Mouse (Mus musculus): ENCODE data around the gene Mob3b. TPM values are rescaled to one million over a fixed set of nuclear protein-coding genes. Genes with fewer than 3 reads are reported as not detected.

The Mob3b gene
- polyA plus RNA-seq, 1 experiment from 2014 or later, result 2.7 TPM

DNA sequence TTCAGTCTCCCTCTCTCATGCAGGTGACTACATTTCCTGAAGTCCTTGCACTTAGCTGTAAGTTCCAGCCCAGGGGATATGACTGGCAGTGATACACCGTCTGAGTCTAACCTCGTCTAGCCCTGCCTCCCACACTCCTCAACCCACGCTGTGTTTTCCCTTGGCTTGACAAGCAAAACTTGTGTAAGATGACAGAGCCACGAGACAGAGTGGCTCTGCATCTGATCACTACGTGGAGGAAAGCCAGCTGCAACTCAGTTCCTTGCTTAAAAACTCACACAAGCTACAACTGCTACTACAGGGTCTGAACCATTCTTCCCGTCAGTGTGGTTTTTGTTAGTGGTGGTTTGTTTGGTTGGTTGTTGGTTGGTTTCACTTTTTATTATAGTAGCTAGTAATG lies 17.0 kb downstream of the Mob3b start:
- Histone ChIP-seq H3K9ac (ENCODE audit: low read depth, low read length) (no peak overlapping the region), H3K9me3 (replicated peaks; ENCODE audit: control insufficient read depth, low read length) (no peaks in the 10 kb centered on the region), H3K4me2 (no peak overlapping the region), H3K27ac (ENCODE audit: low read depth, low read length) (no peak overlapping the region), H3K4me3 (ENCODE audit: low read depth, low read length) (no peak overlapping the region), H3K4me1 (ENCODE audit: control insufficient read depth, insufficient read depth, low read length) (peaks cover 5% of the 10 kb centered on the region), H3K36me3 (ENCODE audit: control insufficient read depth, insufficient read depth, low read length) (no peaks in the 10 kb centered on the region), H3K27me3 (ENCODE audit: control insufficient read depth, insufficient read depth, low read length) (no peaks in the 10 kb centered on the region)
- no peak for ATAC-seq (replicated peaks; ENCODE audit: insufficient number of reproducible peaks, low FRiP score, low TSS enrichment)
- 72% methylated on average over 6 of the region's 6 CpGs for WGBS (ENCODE audit: insufficient replicate concordance)

DNA sequence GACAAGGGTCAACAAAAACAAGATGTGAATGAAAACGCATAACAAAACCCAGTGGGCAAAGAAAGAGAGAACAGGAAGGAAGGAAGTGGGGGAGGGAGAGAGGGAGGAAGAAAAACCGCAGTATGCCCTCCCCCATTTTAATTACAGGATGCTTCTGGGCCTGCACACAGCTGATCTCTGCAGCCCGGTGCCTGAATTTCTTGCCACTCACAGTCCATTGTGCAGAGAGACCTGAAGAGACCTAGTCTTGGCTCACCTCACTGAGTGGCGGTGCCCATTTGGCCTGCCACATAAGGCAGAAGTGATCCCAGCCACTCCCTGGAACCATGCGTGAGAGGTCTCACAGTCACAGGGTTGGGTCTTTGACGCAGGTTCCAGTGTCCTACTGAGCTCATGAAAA lies 19.2 kb downstream of the Mob3b start:
- Histone ChIP-seq H3K9ac (ENCODE audit: low read depth, low read length) (no peak overlapping the region), H3K4me1 (ENCODE audit: control insufficient read depth, insufficient read depth, low read length) (peaks cover 5% of the 10 kb centered on the region), H3K9me3 (replicated peaks; ENCODE audit: control insufficient read depth, low read length) (no peaks in the 10 kb centered on the region), H3K27ac (ENCODE audit: low read depth, low read length) (no peak overlapping the region), H3K4me2 (no peak overlapping the region), H3K4me3 (ENCODE audit: low read depth, low read length) (no peak overlapping the region), H3K36me3 (ENCODE audit: control insufficient read depth, insufficient read depth, low read length) (no peaks in the 10 kb centered on the region), H3K27me3 (ENCODE audit: control insufficient read depth, insufficient read depth, low read length) (no peaks in the 10 kb centered on the region)
- no peak for ATAC-seq (replicated peaks; ENCODE audit: insufficient number of reproducible peaks, low FRiP score, low TSS enrichment)
- 47% methylated on average over 6 of the region's 6 CpGs for WGBS (ENCODE audit: insufficient replicate concordance)

DNA sequence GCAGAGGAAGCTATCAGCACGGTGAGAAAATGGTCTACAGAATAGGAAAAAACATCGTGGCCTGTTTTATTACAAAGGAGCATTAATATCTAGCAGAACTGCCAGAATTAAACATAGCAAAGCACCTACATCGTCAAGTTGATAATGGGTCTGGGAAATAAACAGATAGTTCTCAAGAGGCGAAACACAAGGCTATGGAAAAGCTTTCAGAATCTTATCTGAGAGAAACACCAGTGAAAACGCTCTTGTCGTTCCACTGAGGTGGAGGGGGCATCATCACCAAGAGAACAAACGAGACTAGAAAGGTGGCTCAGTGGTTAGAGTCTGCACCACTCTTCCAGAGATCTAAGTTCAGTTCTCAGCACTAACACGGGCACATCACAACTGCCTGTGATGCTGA lies 20.3 kb downstream of the Mob3b start:
- ATAC-seq (replicated peaks; ENCODE audit: insufficient number of reproducible peaks, low FRiP score, low TSS enrichment), result no peak
- Histone ChIP-seq H3K36me3 (ENCODE audit: control insufficient read depth, insufficient read depth, low read length) (no peaks in the 10 kb centered on the region), H3K4me1 (ENCODE audit: control insufficient read depth, insufficient read depth, low read length) (peaks cover 5% of the 10 kb centered on the region), H3K9ac (ENCODE audit: low read depth, low read length) (no peak overlapping the region), H3K4me2 (no peak overlapping the region), H3K27ac (ENCODE audit: low read depth, low read length) (no peak overlapping the region), H3K9me3 (replicated peaks; ENCODE audit: control insufficient read depth, low read length) (no peaks in the 10 kb centered on the region), H3K4me3 (ENCODE audit: low read depth, low read length) (no peak overlapping the region), H3K27me3 (ENCODE audit: control insufficient read depth, insufficient read depth, low read length) (no peaks in the 10 kb centered on the region)
- WGBS (ENCODE audit: insufficient replicate concordance), result 46% methylated on average over 8 of the region's 8 CpGs

DNA sequence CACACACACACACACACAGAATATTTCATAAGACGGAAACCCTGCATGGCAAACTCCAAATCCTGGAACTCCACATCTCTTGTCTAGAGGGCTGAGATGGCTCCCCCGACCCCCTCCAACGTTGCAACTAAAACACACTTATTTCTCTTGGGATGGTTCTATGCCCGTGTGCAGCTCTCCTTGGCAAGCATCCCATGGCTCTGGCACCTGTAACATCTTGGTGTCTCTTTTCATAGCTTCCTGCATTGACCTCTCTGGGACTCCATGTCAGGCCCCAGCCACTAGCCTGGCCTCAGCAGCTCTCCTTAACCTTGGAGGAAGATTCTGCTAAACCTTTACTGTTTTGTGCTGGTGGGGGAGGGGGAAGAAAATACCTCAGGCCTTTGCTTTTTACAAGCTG lies 21.5 kb downstream of the Mob3b start:
- ATAC-seq (replicated peaks; ENCODE audit: insufficient number of reproducible peaks, low FRiP score, low TSS enrichment), result no peak
- H3K27me3 ChIP-seq (ENCODE audit: control insufficient read depth, insufficient read depth, low read length), result no peaks in the 10 kb centered on the region
- H3K9ac ChIP-seq (ENCODE audit: low read depth, low read length), result no peak overlapping the region
- no peaks in the 10 kb centered on the region for H3K36me3 ChIP-seq (ENCODE audit: control insufficient read depth, insufficient read depth, low read length)
- no peak overlapping the region for H3K4me2 ChIP-seq
- WGBS (ENCODE audit: insufficient replicate concordance), result 72% methylated on average over 4 of the region's 4 CpGs
- H3K27ac ChIP-seq (ENCODE audit: low read depth, low read length), result no peak overlapping the region
- no peaks in the 10 kb centered on the region for H3K9me3 ChIP-seq (replicated peaks; ENCODE audit: control insufficient read depth, low read length)
- H3K4me3 ChIP-seq (ENCODE audit: low read depth, low read length), result no peak overlapping the region
- peaks cover 5% of the 10 kb centered on the region for H3K4me1 ChIP-seq (ENCODE audit: control insufficient read depth, insufficient read depth, low read length)

DNA sequence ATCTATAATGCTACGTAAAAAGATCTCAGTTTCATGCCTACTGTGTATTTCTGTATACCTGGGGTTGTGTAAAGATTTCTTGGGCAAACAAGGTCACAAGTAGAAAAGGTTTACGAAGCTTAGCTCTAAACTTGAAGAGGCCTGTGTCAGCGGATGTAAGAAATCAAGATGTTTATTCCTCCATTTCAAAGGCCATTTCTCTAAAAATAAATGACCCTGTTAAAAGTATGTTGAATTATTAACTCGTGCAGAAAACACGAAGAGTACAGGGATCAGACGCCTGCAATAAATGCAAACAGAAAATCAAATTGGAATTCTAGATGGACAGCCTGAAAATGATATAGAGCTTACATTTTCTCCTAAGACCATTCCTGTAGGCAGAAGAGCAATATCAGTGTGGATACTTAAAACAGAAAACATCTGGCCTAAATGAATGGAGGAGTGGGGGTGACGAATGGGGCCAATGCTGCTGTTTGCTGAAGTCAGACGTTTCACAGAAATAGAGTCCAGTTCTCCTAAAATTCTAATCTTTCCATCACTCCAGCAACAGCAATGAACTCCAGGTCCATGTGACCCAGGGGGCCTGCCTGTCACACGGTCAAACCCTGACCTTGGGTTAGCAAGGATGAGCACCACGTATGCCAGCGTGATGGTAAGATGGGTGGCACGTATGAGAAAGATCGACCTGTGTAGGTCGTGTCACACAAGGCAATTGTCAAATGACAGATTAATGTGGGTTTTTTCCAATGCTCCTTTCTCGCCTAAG lies 22.3 kb downstream of the Mob3b start:
- no peak overlapping the region for H3K9ac ChIP-seq (ENCODE audit: low read depth, low read length)
- peaks cover 5% of the 10 kb centered on the region for H3K4me1 ChIP-seq (ENCODE audit: control insufficient read depth, insufficient read depth, low read length)
- 76% methylated on average over 15 of the region's 15 CpGs for WGBS (ENCODE audit: insufficient replicate concordance)
- H3K9me3 ChIP-seq (replicated peaks; ENCODE audit: control insufficient read depth, low read length), result no peaks in the 10 kb centered on the region
- no peak overlapping the region for H3K27ac ChIP-seq (ENCODE audit: low read depth, low read length)
- no peak overlapping the region for H3K4me2 ChIP-seq
- no peak for ATAC-seq (replicated peaks; ENCODE audit: insufficient number of reproducible peaks, low FRiP score, low TSS enrichment)
- no peak overlapping the region for H3K4me3 ChIP-seq (ENCODE audit: low read depth, low read length)
- H3K36me3 ChIP-seq (ENCODE audit: control insufficient read depth, insufficient read depth, low read length), result no peaks in the 10 kb centered on the region
- no peaks in the 10 kb centered on the region for H3K27me3 ChIP-seq (ENCODE audit: control insufficient read depth, insufficient read depth, low read length)

DNA sequence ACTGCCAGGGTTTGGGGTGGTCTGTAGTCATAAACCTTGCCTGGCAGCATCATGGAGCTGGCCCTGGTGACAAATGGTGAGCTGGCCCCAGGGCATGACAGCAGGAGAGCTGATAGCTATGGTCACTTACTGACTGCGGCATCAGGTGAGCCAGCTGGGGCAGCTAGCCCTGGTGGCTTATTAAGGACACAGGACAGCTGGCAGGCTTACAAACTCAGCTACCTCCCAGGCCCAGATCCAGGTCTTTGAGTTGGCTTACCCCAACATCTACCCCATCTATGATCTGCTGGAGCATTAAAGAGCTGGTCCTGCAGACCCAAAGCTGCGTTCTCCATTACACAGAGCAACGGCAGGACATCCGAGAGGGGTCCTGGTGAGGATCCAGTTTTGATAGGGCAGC lies 23.9 kb downstream of the Mob3b start:
- Histone ChIP-seq H3K9me3 (replicated peaks; ENCODE audit: control insufficient read depth, low read length) (no peaks in the 10 kb centered on the region), H3K9ac (ENCODE audit: low read depth, low read length) (no peak overlapping the region), H3K4me3 (ENCODE audit: low read depth, low read length) (no peak overlapping the region), H3K36me3 (ENCODE audit: control insufficient read depth, insufficient read depth, low read length) (no peaks in the 10 kb centered on the region), H3K4me2 (no peak overlapping the region), H3K27ac (ENCODE audit: low read depth, low read length) (no peak overlapping the region), H3K4me1 (ENCODE audit: control insufficient read depth, insufficient read depth, low read length) (peaks cover 5% of the 10 kb centered on the region), H3K27me3 (ENCODE audit: control insufficient read depth, insufficient read depth, low read length) (no peaks in the 10 kb centered on the region)
- 87% methylated on average over 4 of the region's 4 CpGs for WGBS (ENCODE audit: insufficient replicate concordance)
- ATAC-seq (replicated peaks; ENCODE audit: insufficient number of reproducible peaks, low FRiP score, low TSS enrichment), result no peak

DNA sequence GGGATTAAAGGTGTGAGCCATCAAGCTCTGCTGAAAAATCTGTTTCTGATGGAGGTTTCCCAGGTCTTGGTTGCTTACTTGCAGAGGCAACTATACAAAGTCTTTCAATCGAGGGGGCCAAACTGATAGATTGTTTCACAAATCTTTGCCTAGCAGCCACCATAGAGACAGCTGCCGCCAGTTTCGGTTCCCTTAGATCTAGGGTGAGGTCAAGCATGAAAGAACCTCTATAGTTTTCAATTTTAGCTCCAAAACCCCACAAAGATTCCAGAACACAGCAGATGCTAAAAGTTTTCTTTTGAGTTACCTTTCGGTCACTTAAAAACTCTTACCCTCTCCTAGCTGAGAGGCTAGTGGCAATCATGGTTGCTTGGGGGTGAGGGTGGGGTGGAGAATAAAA lies 25.7 kb downstream of the Mob3b start:
- no peaks in the 10 kb centered on the region for H3K36me3 ChIP-seq (ENCODE audit: control insufficient read depth, insufficient read depth, low read length)
- ATAC-seq (replicated peaks; ENCODE audit: insufficient number of reproducible peaks, low FRiP score, low TSS enrichment), result no peak
- 93% methylated on average over 4 of the region's 4 CpGs for WGBS (ENCODE audit: insufficient replicate concordance)

DNA sequence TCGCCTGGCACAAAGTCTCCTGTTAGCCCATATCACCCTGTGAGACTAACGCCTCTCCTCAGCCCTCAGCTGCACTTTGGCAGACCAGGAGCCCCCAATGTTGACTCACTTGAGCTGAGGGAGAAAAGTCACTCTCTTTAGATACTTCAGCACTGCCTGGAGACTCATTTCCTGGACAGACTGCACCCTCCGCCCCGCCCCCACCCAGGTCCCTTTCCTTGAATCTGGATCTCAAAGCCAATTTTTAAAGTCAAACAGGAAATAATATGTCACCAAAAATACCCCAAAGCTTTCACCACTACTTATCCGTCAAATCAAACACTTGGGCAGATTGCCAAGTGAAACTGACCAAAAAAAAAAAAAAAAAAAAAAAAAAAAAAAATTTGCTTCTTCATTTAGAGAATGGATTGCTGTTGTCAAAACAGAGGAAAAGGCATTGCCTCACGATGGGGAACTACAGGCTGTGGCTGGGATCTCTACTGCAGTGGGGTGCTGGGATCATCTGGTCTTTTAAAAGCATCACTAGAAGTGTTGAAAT lies 26.8 kb downstream of the Mob3b start:
- Histone ChIP-seq H3K27me3 (ENCODE audit: control insufficient read depth, insufficient read depth, low read length) (no peaks in the 10 kb centered on the region), H3K9ac (ENCODE audit: low read depth, low read length) (no peak overlapping the region), H3K4me3 (ENCODE audit: low read depth, low read length) (no peak overlapping the region), H3K4me2 (no peak overlapping the region), H3K36me3 (ENCODE audit: control insufficient read depth, insufficient read depth, low read length) (no peaks in the 10 kb centered on the region), H3K4me1 (ENCODE audit: control insufficient read depth, insufficient read depth, low read length) (no peaks in the 10 kb centered on the region), H3K9me3 (replicated peaks; ENCODE audit: control insufficient read depth, low read length) (no peaks in the 10 kb centered on the region), H3K27ac (ENCODE audit: low read depth, low read length) (no peak overlapping the region)
- ATAC-seq (replicated peaks; ENCODE audit: insufficient number of reproducible peaks, low FRiP score, low TSS enrichment), result no peak
- WGBS (ENCODE audit: insufficient replicate concordance), result 54% methylated on average over 6 of the region's 6 CpGs

More for the DNA sequence above, 25.7 kb downstream of the Mob3b start:
- Histone ChIP-seq H3K4me3 (ENCODE audit: low read depth, low read length) (no peak overlapping the region), H3K4me1 (ENCODE audit: control insufficient read depth, insufficient read depth, low read length) (no peaks in the 10 kb centered on the region), H3K4me2 (no peak overlapping the region), H3K27me3 (ENCODE audit: control insufficient read depth, insufficient read depth, low read length) (no peaks in the 10 kb centered on the region), H3K9me3 (replicated peaks; ENCODE audit: control insufficient read depth, low read length) (no peaks in the 10 kb centered on the region), H3K9ac (ENCODE audit: low read depth, low read length) (no peak overlapping the region), H3K27ac (ENCODE audit: low read depth, low read length) (no peak overlapping the region)

DNA sequence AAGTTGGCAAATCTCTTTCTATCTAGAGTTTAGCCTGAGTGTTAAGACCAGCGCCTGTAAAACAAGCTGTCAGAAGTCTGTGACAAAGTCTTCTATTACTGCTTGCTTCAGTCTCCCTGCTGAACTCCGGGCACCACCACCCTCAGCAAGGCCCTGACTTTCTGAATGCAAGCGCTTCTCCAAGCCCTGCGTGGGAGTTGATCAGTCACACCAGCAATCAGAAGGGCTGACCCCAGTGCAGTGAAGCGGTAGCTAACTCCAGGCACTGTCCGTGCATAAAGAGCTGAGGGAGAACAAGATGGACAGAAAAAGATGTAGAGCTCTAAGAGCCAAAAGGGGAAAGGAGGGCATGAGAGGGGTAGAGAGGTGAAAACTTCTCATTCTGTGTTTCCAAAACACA lies 29.5 kb downstream of the Mob3b start:
- WGBS (ENCODE audit: insufficient replicate concordance), result 57% methylated on average over 6 of the region's 6 CpGs
- no peak overlapping the region for H3K9ac ChIP-seq (ENCODE audit: low read depth, low read length)
- ATAC-seq (replicated peaks; ENCODE audit: insufficient number of reproducible peaks, low FRiP score, low TSS enrichment), result no peak
- H3K4me3 ChIP-seq (ENCODE audit: low read depth, low read length), result no peak overlapping the region
- no peak overlapping the region for H3K27ac ChIP-seq (ENCODE audit: low read depth, low read length)
- no peaks in the 10 kb centered on the region for H3K36me3 ChIP-seq (ENCODE audit: control insufficient read depth, insufficient read depth, low read length)
- H3K4me1 ChIP-seq (ENCODE audit: control insufficient read depth, insufficient read depth, low read length), result no peaks in the 10 kb centered on the region
- H3K4me2 ChIP-seq, result no peak overlapping the region
- no peaks in the 10 kb centered on the region for H3K27me3 ChIP-seq (ENCODE audit: control insufficient read depth, insufficient read depth, low read length)
- H3K9me3 ChIP-seq (replicated peaks; ENCODE audit: control insufficient read depth, low read length), result no peaks in the 10 kb centered on the region
